Mouse (Mus musculus): Measurements from ENCODE around the gene Slc25a53. TPM values are rescaled to one million over a fixed set of nuclear protein-coding genes. Genes with fewer than 3 reads are reported as not detected.

Gene Slc25a53
- polyA plus RNA-seq, 1 experiment from 2014 or later, result 12.3 TPM

DNA sequence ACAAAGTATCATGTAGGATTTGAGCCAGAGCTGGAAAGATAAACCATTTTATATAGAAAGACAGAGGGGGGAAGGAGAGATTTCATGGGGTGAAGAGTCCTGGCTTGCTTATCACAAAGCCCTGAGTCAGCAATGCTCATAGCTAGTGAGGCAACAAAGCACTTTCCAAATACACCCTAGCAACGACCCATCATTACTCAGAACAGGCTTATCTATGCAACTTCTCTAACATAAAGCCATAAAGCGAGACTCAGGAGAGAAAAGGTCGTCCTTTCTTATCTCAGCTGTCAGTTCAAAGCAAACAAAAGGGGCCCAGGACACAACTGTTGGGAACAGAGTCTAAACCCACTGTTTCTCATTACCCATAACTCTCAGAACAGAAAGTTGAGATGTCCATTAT lies 100.1 kb downstream of the Slc25a53 start:
- no peak for DNase-seq (ENCODE audit: extremely low spot score, low spot score)
- Histone ChIP-seq H3K27ac (no peak overlapping the region), H3K4me3 (no peak overlapping the region), H3K9me3 (no peaks in the 10 kb centered on the region), H3K4me1 (no peaks in the 10 kb centered on the region), H3K27me3 (ENCODE audit: poor library complexity, severe bottlenecking) (no peaks in the 10 kb centered on the region), H3K36me3 (replicated peaks) (no peaks in the 10 kb centered on the region)
- whole genome bisulfite sequencing, result 70% methylated on average over 3 of the region's 3 CpGs

Other genes starting within 250 kb of the Slc25a53 start
- gene Plp1, start 215.6 kb downstream of the Slc25a53 start, polyA plus RNA-seq (2016; fragmentation: Nextera tagmentation; extraction: Ambion mirVana), result 4.5 TPM in 2 replicates
- 0.34 and 0.63 TPM in 2 replicates for gene Rab9b, start 169.5 kb downstream of the Slc25a53 start, polyA plus RNA-seq (2016; fragmentation: Nextera tagmentation; extraction: Ambion mirVana)
- not detected in 2 replicates for gene H2bfm, start 111.0 kb downstream of the Slc25a53 start, polyA plus RNA-seq (2016; fragmentation: Nextera tagmentation; extraction: Ambion mirVana)
- gene Tmsb15b2, start 62.8 kb downstream of the Slc25a53 start, polyA plus RNA-seq (2016; fragmentation: Nextera tagmentation; extraction: Ambion mirVana), result 39.9 and 42.3 TPM in 2 replicates
- gene Tmsb15l, start 61.4 kb downstream of the Slc25a53 start, polyA plus RNA-seq (2016; fragmentation: Nextera tagmentation; extraction: Ambion mirVana), result 3.2 and 5.6 TPM in 2 replicates
- gene Tmsb15b1, start 61.4 kb downstream of the Slc25a53 start, polyA plus RNA-seq (2016; fragmentation: Nextera tagmentation; extraction: Ambion mirVana), result 16.3 and 17.4 TPM in 2 replicates
- 53.7 and 62.2 TPM in 2 replicates for gene Zcchc18, start 45.1 kb downstream of the Slc25a53 start, polyA plus RNA-seq (2016; fragmentation: Nextera tagmentation; extraction: Ambion mirVana)
- gene Fam199x, start 11.3 kb upstream of the Slc25a53 start, polyA plus RNA-seq (2016; fragmentation: Nextera tagmentation; extraction: Ambion mirVana), result 15.5 and 17.2 TPM in 2 replicates
- gene Esx1, start 83.8 kb upstream of the Slc25a53 start, polyA plus RNA-seq (2016; fragmentation: Nextera tagmentation; extraction: Ambion mirVana), result not detected in 2 replicates